Mouse (Mus musculus): ENCODE data around the gene Commd7. TPM values are rescaled to one million over a fixed set of nuclear protein-coding genes. Genes with fewer than 3 reads are reported as not detected.

Commd7 gene
- 10 to 100 TPM; 40.0 to 44.8 TPM for total RNA-seq (2023)

DNA sequence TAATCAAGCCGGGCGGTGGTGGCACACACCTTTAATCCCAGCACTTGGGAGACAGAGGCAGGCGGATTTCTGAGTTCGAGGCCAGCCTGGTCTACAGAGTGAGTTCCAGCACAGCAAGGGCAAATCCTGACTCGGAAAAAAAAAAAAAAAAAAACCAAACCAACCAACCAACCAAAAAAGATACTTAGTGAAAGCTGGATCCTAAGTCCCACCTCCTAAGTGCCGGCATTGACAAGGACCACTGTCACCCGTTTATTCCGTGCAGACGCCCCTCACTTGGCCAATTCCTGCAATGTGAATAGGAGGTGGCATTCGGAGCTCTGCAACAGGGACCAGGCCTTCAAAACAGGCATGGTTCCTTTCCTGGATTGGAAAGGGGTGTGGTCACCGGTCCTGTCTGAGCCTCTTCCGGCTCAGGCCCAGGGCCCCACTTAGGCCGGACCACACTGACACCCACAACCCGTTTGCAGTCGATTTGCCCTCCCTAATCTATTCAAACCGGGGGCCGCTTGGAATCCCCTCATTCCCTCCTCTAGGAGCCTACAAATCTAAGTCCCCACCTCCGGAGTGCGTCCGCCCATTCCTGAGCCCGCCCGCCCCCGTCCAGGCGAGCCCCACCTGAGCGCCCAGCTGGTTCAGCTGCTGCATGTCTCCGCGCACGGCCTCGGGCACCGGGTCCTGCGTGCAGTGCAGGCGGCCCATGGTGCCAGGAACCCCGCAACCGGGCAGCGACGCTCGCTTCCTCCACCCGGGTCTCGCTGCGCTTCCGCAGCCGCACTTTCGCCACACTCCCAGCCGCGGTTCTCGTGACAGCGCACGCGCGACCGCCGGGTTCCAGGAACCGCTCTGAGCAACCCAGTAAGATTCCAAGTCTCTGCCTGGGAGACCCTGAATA, at the start of gene Commd7:
Commd7 (minus strand) TSS at position 806 of the 895 bp plus-strand sequence.

DNA sequence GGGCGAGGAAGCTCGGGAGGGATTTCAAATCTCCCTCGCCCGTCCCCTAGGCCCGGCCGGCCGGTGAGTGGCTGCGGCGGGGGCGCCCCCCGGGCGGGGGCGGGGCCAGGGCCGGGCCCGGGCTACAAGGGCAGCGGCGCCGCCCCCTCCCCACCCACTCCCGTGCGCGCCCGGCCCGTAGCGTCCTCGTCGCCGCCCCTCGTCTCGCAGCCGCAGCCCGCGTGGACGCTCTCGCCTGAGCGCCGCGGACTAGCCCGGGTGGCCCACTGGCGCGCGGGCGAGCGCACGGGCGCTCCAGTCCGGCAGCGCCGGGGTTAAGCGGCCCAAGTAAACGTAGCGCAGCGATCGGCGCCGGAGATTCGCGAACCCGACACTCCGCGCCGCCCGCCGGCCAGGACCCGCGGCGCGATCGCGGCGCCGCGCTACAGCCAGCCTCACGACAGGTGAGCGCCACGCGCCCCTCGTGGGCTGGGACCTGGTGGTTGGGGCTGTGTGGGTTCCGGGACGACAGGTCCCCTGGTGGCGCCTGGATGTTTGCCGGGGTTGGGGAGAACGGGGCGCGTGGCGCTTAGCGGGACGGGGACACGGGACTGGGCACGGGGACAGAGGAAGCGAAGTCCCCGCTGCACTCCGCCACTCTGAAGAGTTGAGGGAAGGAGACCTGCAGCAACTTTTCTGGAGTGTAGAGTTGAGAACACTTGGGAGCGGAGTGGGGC, 16.9 kb upstream of the Commd7 start, which contains the start of gene Dnmt3b:
Dnmt3b (plus strand) TSS at position 153 of the 716 bp plus-strand sequence.

Other genes with a start within 250 kb of the Commd7 start
- not detected for gene 4930404H24Rik, start 140.0 kb downstream of the Commd7 start, total RNA-seq (2023)
- 1 to 10 TPM; 3.9 to 6.7 TPM for gene Nol4l, start 102.8 kb downstream of the Commd7 start, total RNA-seq (2023)
- 1 to 10 TPM; 4.0 to 6.3 TPM for gene Dnmt3b, start 16.7 kb upstream of the Commd7 start, total RNA-seq (2023)
- not detected for gene Dnmt3c, start 63.9 kb upstream of the Commd7 start, total RNA-seq (2023)
- gene Mapre1, start 108.5 kb upstream of the Commd7 start, total RNA-seq (2023), result 100 to 1,000 TPM; 121 to 123 TPM
- gene Efcab8, start 147.2 kb upstream of the Commd7 start, total RNA-seq (2023), result under 1 TPM in 1 of 2 experiments, not detected in 1; 0.50 TPM
- gene Sun5, start 238.3 kb upstream of the Commd7 start, total RNA-seq (2023), result not detected
- not detected for gene Bpifb2, start 242.3 kb upstream of the Commd7 start, total RNA-seq (2023)

Measured in monocyte, adult 59 days (primary cell).